Mouse (Mus musculus) kidney, embryonic 16.5 days (tissue): Measurements from ENCODE around the gene Trim62. TPM values are rescaled to one million over a fixed set of nuclear protein-coding genes. Genes with fewer than 3 reads are reported as not detected.
A peak's percentile ranks its signal among the peaks of the same experiment; 100 is the strongest.

ENCODE experiments used
- ATAC-seq: fragments of 200-750 bp; cut with Nextera tagmentation; 2 replicates; pipeline ENCODE4 v1.8.0; 2017; ENCODE audit warnings: moderate TSS enrichment; ENCODE audit not compliant: low FRiP score, low TSS enrichment
- H3K27ac ChIP-seq: fragments of 300-500 bp; sonication (generic); 2 replicates; pipeline ENCODE4 v1.5.1; 2014; ENCODE audit warnings: low read length
- H3K27me3 ChIP-seq: fragments of 300-500 bp; sonication (generic); 2 replicates; pipeline ENCODE4 v1.6.1; 2014; ENCODE audit warnings: low read length, control low read depth, mixed read lengths; ENCODE audit not compliant: insufficient read depth
- H3K36me3 ChIP-seq: fragments of 300-500 bp; sonication (generic); 2 replicates; pipeline ENCODE4 v1.6.1; 2014; ENCODE audit warnings: low read length, control low read depth, mixed read lengths; ENCODE audit not compliant: insufficient read depth
- H3K4me1 ChIP-seq: fragments of 300-500 bp; sonication (generic); 2 replicates; pipeline ENCODE4 v1.6.1; 2014; ENCODE audit warnings: low read length, control low read depth, mixed read lengths; ENCODE audit not compliant: insufficient read depth
- H3K4me2 ChIP-seq: fragments of 300-500 bp; sonication (generic); replicated peaks from 2 replicates; pipeline ENCODE4 v1.6.1; 2014; ENCODE audit warnings: low read depth, low read length
- H3K4me3 ChIP-seq: fragments of 300-500 bp; sonication (generic); 2 replicates; pipeline ENCODE4 v1.5.1; 2014; ENCODE audit warnings: mild to moderate bottlenecking, low read length
- H3K9ac ChIP-seq: fragments of 300-500 bp; sonication (generic); replicated peaks from 2 replicates; pipeline ENCODE4 v1.6.1; 2014; ENCODE audit warnings: low read length
- H3K9me3 ChIP-seq: fragments of 300-500 bp; sonication (generic); 2 replicates; pipeline ENCODE4 v1.6.1; 2016; ENCODE audit warnings: low read length, control low read depth
- WGBS: fragments of 180-500 bp; shearing (Covaris S2); extraction: QIAGEN DNeasy Blood & Tissue Kit; methylation state at CpG from one replicate; pipeline ENCODE4 v1.1.7; 2014; 5-methylcytosine and 5-hydroxymethylcytosine counted together
- polyA plus RNA-seq: library from polyadenylated mRNA; unstranded; fragments of >200 nt; fragmentation: Nextera tagmentation; extraction: Ambion mirVana; gene quantifications from 2 replicates; pipeline ENCODE4 v1.2.1, GENCODE M21; 2015

The Trim62 gene
- polyA plus RNA-seq, 1 experiment from 2014 or later = 6.4 TPM

DNA sequence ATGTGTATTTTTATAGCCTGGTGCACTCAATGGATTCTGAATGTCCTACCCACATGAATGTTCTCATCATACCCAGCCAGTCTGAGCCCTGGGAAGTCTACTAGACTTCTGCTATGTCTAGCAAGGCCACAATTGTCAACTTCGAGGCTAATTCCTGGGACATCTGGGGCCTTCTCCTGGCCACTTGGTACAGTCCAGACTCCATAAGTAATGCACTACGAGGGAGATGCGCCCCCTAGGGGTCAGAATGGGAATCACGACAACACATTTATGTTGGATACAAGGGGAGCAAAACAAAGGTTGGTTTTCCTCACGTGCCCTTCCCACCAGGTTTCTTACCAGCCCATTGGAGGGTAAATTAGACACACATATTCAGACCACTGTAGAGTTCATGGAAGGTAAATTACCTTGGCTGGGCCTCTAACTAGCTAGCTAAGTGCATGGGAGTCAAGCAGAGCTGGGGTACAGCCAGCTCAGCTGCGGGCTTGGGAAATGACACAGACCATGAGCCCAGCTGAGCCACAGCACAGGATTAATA is 64.8 kb downstream of the Trim62 start:
- Histone ChIP-seq H3K27ac (no peak overlapping the region), H3K4me1 (no peaks in the 10 kb centered on the region), H3K36me3 (no peaks in the 10 kb centered on the region), H3K4me3 (no peak overlapping the region), H3K4me2 (no peak overlapping the region), H3K27me3 (no peaks in the 10 kb centered on the region), H3K9ac (no peak overlapping the region), H3K9me3 (no peaks in the 10 kb centered on the region)
- 0 out of 2 replicates have a peak, but pooled peaks have one; percentile 40 for ATAC-seq
- 34% methylated on average over 6 of the region's 6 CpGs for WGBS

DNA sequence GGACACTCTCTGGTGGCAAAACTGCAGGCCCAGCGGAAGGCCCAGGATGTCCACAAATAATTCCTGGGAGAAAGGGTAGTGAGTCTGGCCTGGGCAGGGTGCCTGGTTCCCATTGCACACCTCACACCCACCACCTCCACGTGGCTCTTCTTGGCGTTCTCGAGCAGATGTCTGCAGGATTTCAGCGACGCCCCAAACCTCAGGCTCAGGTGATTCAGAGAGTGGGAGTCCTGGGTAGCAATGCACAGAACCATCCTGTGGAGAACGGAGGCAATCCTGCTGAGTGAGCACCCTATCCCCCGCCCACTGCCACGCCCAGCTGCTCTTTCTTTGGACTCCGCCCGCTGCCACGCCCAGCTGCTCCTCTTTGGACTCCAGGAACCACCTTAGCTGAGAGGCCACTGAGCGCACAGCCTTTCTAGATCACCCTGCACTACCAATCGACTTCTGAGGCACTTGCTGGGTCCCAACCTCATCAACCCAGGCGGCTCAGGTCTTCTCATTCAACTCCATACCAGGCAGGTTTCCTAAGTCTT is 66.2 kb downstream of the Trim62 start:
- no peaks in the 10 kb centered on the region for H3K27me3 ChIP-seq
- H3K9ac ChIP-seq = no peak overlapping the region
- H3K36me3 ChIP-seq = no peaks in the 10 kb centered on the region
- no peak overlapping the region for H3K27ac ChIP-seq
- no peaks in the 10 kb centered on the region for H3K4me1 ChIP-seq
- 0 out of 2 replicates have a peak, but pooled peaks have one; percentile 33 for ATAC-seq
- H3K4me2 ChIP-seq = no peak overlapping the region
- H3K9me3 ChIP-seq = no peaks in the 10 kb centered on the region
- H3K4me3 ChIP-seq = no peak overlapping the region
- WGBS = 34% methylated on average over 15 of the region's 15 CpGs

- ATAC-seq = no peak
- no peak overlapping the region for H3K4me3 ChIP-seq
- no peaks in the 10 kb centered on the region for H3K4me1 ChIP-seq
- H3K27me3 ChIP-seq = no peaks in the 10 kb centered on the region
- H3K27ac ChIP-seq = no peak overlapping the region
- no peak overlapping the region for H3K9ac ChIP-seq
- H3K4me2 ChIP-seq = no peak overlapping the region
- no peaks in the 10 kb centered on the region for H3K36me3 ChIP-seq
- no peaks in the 10 kb centered on the region for H3K9me3 ChIP-seq
- 87% methylated on average over 5 of the region's 5 CpGs for WGBS
Measured at GRCm38 (mm10) chr4:128950461-128950860, 67.1 kb downstream of the Trim62 start.

DNA sequence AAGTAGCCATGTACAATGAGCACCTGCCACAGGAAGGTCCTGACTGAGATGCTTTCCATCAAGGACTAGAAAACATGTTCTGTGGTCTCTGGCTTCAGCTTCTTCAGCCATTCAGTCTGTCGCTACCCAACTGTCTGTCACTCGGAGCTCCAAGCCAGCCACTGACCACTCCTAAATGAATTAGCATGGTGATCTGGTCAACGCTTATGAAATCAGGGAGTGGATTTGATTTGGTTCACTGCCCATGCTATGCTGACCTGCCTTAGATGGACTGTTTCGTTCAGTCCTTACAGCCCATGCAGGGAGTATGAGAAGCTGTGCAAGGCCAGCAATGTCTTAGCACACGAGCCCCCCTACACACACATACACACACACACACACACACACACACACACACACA is 70.5 kb downstream of the Trim62 start:
- H3K4me2 ChIP-seq = no peak overlapping the region
- H3K9me3 ChIP-seq = no peaks in the 10 kb centered on the region
- no peak overlapping the region for H3K4me3 ChIP-seq
- ATAC-seq = no peak
- H3K27ac ChIP-seq = no peak overlapping the region
- no peaks in the 10 kb centered on the region for H3K36me3 ChIP-seq
- WGBS = 78% methylated on average over 5 of the region's 5 CpGs
- H3K4me1 ChIP-seq = no peaks in the 10 kb centered on the region
- no peak overlapping the region for H3K9ac ChIP-seq
- no peaks in the 10 kb centered on the region for H3K27me3 ChIP-seq

GRCm38 (mm10) chr4:128957155-128957911 is 74.0 kb downstream of the Trim62 start:
- Histone ChIP-seq H3K4me1 (peaks cover 15% of the 10 kb centered on the region), H3K27ac (no peak overlapping the region), H3K4me2 (no peak overlapping the region), H3K36me3 (no peaks in the 10 kb centered on the region), H3K27me3 (no peaks in the 10 kb centered on the region), H3K4me3 (no peak overlapping the region), H3K9ac (no peak overlapping the region), H3K9me3 (no peaks in the 10 kb centered on the region)
- 42% methylated on average over 11 of the region's 11 CpGs for WGBS
- ATAC-seq = peak; percentile 55

GRCm38 (mm10) chr4:128958156-128958555 is 74.8 kb downstream of the Trim62 start:
- no peak overlapping the region for H3K9ac ChIP-seq

DNA sequence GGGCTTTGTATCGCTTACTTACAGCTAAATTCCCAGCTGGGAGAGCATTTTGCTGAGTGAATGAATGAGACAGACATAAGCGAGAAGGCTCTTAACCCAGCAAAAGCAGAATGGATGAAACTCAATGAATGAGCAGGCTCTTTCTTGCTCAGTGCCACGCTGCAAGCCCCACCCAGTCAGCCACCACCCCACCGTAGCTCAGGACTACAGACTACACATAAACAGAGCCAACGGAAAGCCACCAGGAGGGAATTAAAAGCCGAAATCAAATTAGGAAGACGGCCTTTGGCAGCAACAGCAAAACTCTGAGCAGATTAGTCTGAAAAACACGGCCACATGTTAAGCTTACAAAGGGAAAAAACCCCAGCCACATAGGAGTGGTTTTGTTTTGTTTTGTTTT is 75.5 kb downstream of the Trim62 start:
- no peak for ATAC-seq
- H3K9ac ChIP-seq = no peak overlapping the region
- no peaks in the 10 kb centered on the region for H3K27me3 ChIP-seq
- no peak overlapping the region for H3K27ac ChIP-seq
- no peak overlapping the region for H3K4me2 ChIP-seq
- no peaks in the 10 kb centered on the region for H3K36me3 ChIP-seq
- 81% methylated on average over 8 of the region's 8 CpGs for WGBS
- H3K4me3 ChIP-seq = no peak overlapping the region
- H3K9me3 ChIP-seq = no peaks in the 10 kb centered on the region
- H3K4me1 ChIP-seq = peaks cover 19% of the 10 kb centered on the region

More at GRCm38 (mm10) chr4:128958156-128958555, 74.8 kb downstream of the Trim62 start:
- Histone ChIP-seq H3K36me3 (no peaks in the 10 kb centered on the region), H3K27me3 (no peaks in the 10 kb centered on the region), H3K9me3 (no peaks in the 10 kb centered on the region), H3K27ac (no peak overlapping the region), H3K4me1 (peaks cover 18% of the 10 kb centered on the region), H3K4me2 (no peak overlapping the region), H3K4me3 (no peak overlapping the region)
- ATAC-seq = no peak
- WGBS = 79% methylated on average over 11 of the region's 11 CpGs

DNA sequence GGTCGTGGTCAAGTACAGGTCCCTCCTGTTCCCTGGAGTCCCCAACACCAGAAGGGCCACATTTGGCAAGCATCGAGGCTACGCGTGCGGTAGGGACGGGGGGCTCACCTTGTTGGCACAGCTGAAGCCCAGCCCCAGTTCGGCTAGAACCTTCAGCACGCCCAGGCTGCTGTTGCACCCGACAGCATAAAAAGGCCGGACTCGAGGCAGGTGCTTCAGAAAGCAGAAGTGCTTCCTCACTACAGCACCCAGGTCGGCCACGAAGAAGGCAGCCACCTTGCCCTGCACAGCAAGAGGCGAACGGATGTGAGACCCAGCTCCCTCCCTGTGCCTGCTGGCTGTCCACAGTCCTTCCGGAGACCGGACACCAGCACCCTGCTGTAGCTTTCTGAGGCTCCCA is 76.3 kb downstream of the Trim62 start:
- Histone ChIP-seq H3K36me3 (no peaks in the 10 kb centered on the region), H3K27me3 (no peaks in the 10 kb centered on the region), H3K9ac (no peak overlapping the region), H3K27ac (no peak overlapping the region), H3K4me2 (no peak overlapping the region), H3K9me3 (no peaks in the 10 kb centered on the region), H3K4me3 (no peak overlapping the region), H3K4me1 (peaks cover 19% of the 10 kb centered on the region)
- no peak for ATAC-seq
- WGBS = 90% methylated on average over 17 of the region's 17 CpGs
